Mouse (Mus musculus) CH12.LX (cell line): ENCODE measurements at regions not wholly inside any gene's neighbourhood (a gene's known extent, or its start where the extent isn't known, plus 50 kb on each side); places are given as distances from the start of the nearest gene placed in this dataset.

Experiments used
- DNase-seq: peaks from one replicate; pipeline ENCODE4 v3.0.0-alpha.2; 2013; ENCODE audit errors: extremely low read depth
- H3K27ac ChIP-seq: 2 replicates; pipeline ENCODE4 v1.5.1; 2012; ENCODE audit warnings: low read depth, mild to moderate bottlenecking, control low read depth, moderate library complexity; ENCODE audit not compliant: insufficient read depth
- H3K27me3 ChIP-seq: replicated peaks from 2 replicates; pipeline ENCODE3; 2012; ENCODE audit warnings: inconsistent platforms
- H3K36me3 ChIP-seq, 2 experiments: replicated peaks in 1 of 2; 2 replicates each; pipeline versions ENCODE3 to v1.6.1; 2012; ENCODE audit warnings: inconsistent platforms in 1 of 2, low read length in 1 of 2, mild to moderate bottlenecking in 1 of 2, mixed read lengths in 1 of 2, moderate library complexity in 1 of 2; ENCODE audit not compliant: control insufficient read depth in 1 of 2, insufficient read depth in 1 of 2
- H3K4me1 ChIP-seq, 2 experiments: 2 replicates each; pipeline ENCODE4 v1.6.1; 2012; ENCODE audit warnings: inconsistent platforms in 1 of 2, moderate library complexity in 1 of 2; ENCODE audit not compliant: insufficient read depth in 2 of 2, control insufficient read depth in 1 of 2
- H3K4me2 ChIP-seq: 2 replicates; pipeline ENCODE4 v1.6.1; 2012; ENCODE audit warnings: low read depth, mild to moderate bottlenecking, control low read depth; ENCODE audit not compliant: poor library complexity, insufficient read depth, severe bottlenecking
- H3K4me3 ChIP-seq, 3 experiments: fragments of 150-350 bp in 1 of 3; sonication (generic) in 1 of 3; replicated peaks in 1 of 3; 2 replicates each; pipeline versions ENCODE3 to v1.5.1; 2011 to 2012; ENCODE audit warnings: low read depth in 2 of 3, low read length in 2 of 3, mild to moderate bottlenecking in 2 of 3, moderate library complexity in 2 of 3, control low read depth in 1 of 3, improper control_type of control experiment in 1 of 3, inconsistent platforms in 1 of 3, mixed read lengths in 1 of 3; ENCODE audit not compliant: poor library complexity in 1 of 3
- H3K79me2 ChIP-seq: replicated peaks from 2 replicates; pipeline ENCODE4 v1.6.1; 2012; ENCODE audit warnings: mild to moderate bottlenecking, moderate library complexity; ENCODE audit not compliant: control insufficient read depth, poor library complexity, insufficient read depth, severe bottlenecking; ENCODE audit errors: extremely low read depth
- H3K9ac ChIP-seq: 2 replicates; pipeline ENCODE4 v1.6.1; 2012; ENCODE audit warnings: low read depth, mild to moderate bottlenecking, control low read depth, moderate library complexity; ENCODE audit not compliant: insufficient read depth
- H3K9me3 ChIP-seq: replicated peaks from 2 replicates; pipeline ENCODE3; 2012; ENCODE audit warnings: low read length, inconsistent platforms, mixed read lengths
- BHLHE40 ChIP-seq: IDR thresholded peaks from 2 replicates; pipeline ENCODE4 v1.6.1; 2011; ENCODE audit warnings: mild to moderate bottlenecking, low read depth, low read length, improper control_type of control experiment
- EP300 ChIP-seq: IDR thresholded peaks from 2 replicates; pipeline ENCODE4 v1.6.1; 2011; ENCODE audit warnings: low read length, improper control_type of control experiment
- ETS1 ChIP-seq: conservative IDR thresholded peaks from 2 replicates; pipeline ENCODE4 v1.6.1; 2012; ENCODE audit warnings: low read depth, mild to moderate bottlenecking, inconsistent platforms, low read length, improper control_type of control experiment, moderate library complexity
- GABPA ChIP-seq: IDR thresholded peaks from 2 replicates; pipeline ENCODE4 v1.6.1; 2012; ENCODE audit warnings: low read depth, low read length, improper control_type of control experiment, inconsistent platforms; ENCODE audit not compliant: insufficient replicate concordance
- HCFC1 ChIP-seq: IDR thresholded peaks from 2 replicates; pipeline ENCODE4 v1.6.1; 2012; ENCODE audit warnings: low read depth, mild to moderate bottlenecking, inconsistent platforms, low read length, improper control_type of control experiment
- MAFK ChIP-seq: IDR thresholded peaks from 2 replicates; pipeline ENCODE4 v1.6.1; 2011; ENCODE audit warnings: low read length, improper control_type of control experiment; ENCODE audit not compliant: insufficient replicate concordance
- MEF2A ChIP-seq: IDR thresholded peaks from 2 replicates; pipeline ENCODE4 v1.6.1; 2014; ENCODE audit warnings: low read depth, mild to moderate bottlenecking, inconsistent platforms, low read length, improper control_type of control experiment, borderline replicate concordance
- MXI1 ChIP-seq: IDR thresholded peaks from 2 replicates; pipeline ENCODE4 v1.6.1; 2011; ENCODE audit warnings: mild to moderate bottlenecking, low read depth, low read length, improper control_type of control experiment
- NRF1 ChIP-seq: IDR thresholded peaks from 2 replicates; pipeline ENCODE4 v1.6.1; 2014; ENCODE audit warnings: low read depth, mild to moderate bottlenecking, inconsistent platforms, low read length, improper control_type of control experiment, moderate library complexity
- TBP ChIP-seq: conservative IDR thresholded peaks from 2 replicates; pipeline ENCODE4 v1.6.1; 2011; ENCODE audit warnings: low read depth, low read length, improper control_type of control experiment
- TCF12 ChIP-seq: IDR thresholded peaks from 2 replicates; pipeline ENCODE4 v1.6.1; 2014; ENCODE audit warnings: low read depth, mild to moderate bottlenecking, inconsistent platforms, low read length, improper control_type of control experiment
- ZC3H11A ChIP-seq: IDR thresholded peaks from 2 replicates; pipeline ENCODE4 v1.6.1; 2012; ENCODE audit warnings: low read depth, mild to moderate bottlenecking, inconsistent platforms, low read length, improper control_type of control experiment
- dilution Hi-C: fragments of 300-500 bp; cut with MboI; formaldehyde crosslinking; loops from 2 replicates; pipeline ENCODE4 v1.14.3; 2020; ENCODE audit warnings: low sequenced_read_pairs; ENCODE audit not compliant: extremely low pct_unique_long_range_greater_than_20kb, extremely low pct_ligation_motif_present
- in situ Hi-C: fragments of 300-500 bp; cut with MboI; formaldehyde crosslinking; loops from 3 replicates; pipeline ENCODE4 v1.14.3; 2019; ENCODE audit warnings: low sequenced_read_pairs, low pct_ligation_motif_present, low pct_unique_long_range_greater_than_20kb, mixed read lengths

GRCm38 (mm10) chr6:52098851-52099250 is 59.3 kb downstream of the Hoxa1 start:
- no peak for TF ChIP-seq MEF2A
- Histone ChIP-seq H3K4me3 (no peak overlapping the region), H3K4me2 (no peak overlapping the region), H3K36me3 (no peaks in the 10 kb centered on the region), H3K9me3 (no peaks in the 10 kb centered on the region), H3K9ac (no peak overlapping the region), H3K27me3 (no peaks in the 10 kb centered on the region), H3K27ac (no peak overlapping the region), H3K4me1 (peaks cover 3 to 4% of the 10 kb centered on the region in 2 experiments; a peak in 2 of 4 replicates), H3K79me2 (no peaks in the 10 kb centered on the region)
- in situ Hi-C loops (no loop called here), dilution Hi-C loops (no loop called here)
- DNase-seq: no peak

GRCm38 (mm10) chr6:52095575-52095974 is 62.5 kb downstream of the Hoxa1 start:
- in situ Hi-C loops: no loop called here

GRCm38 (mm10) chr6:52091445-52091844 is 66.7 kb downstream of the Hoxa1 start:
- Histone ChIP-seq H3K4me1 (peaks cover 3 to 15% of the 10 kb centered on the region in 2 experiments; a peak in 3 of 4 replicates), H3K79me2 (no peaks in the 10 kb centered on the region), H3K36me3 (no peaks in the 10 kb centered on the region), H3K4me3 (no peak overlapping the region), H3K27me3 (no peaks in the 10 kb centered on the region), H3K4me2 (peak overlapping the region; percentile 65; the same call in 1 of the 2 replicates), H3K27ac (no peak overlapping the region), H3K9me3 (no peaks in the 10 kb centered on the region), H3K9ac (no peak overlapping the region)
- no peak for DNase-seq
- in situ Hi-C loops: no loop called here
- TF ChIP-seq TBP (0 out of 2 replicates have a peak, but pooled peaks have one; percentile 20), EP300 (0 out of 2 replicates have a peak, but pooled peaks have one; percentile 22), HCFC1 (no peak), BHLHE40 (no peak), TCF12 (no peak), MAFK (no peak), NRF1 (no peak), ZC3H11A (no peak), ETS1 (peak; percentile 49; the same call in 1 of the 2 replicates), GABPA (no peak), MXI1 (peak; percentile 25; the same call in 1 of the 2 replicates)
- dilution Hi-C loops: no loop called here

More at GRCm38 (mm10) chr6:52095575-52095974, 62.5 kb downstream of the Hoxa1 start:
- H3K9me3 ChIP-seq: no peaks in the 10 kb centered on the region
- H3K4me2 ChIP-seq: no peak overlapping the region
- H3K27me3 ChIP-seq: no peaks in the 10 kb centered on the region
- no peak overlapping the region for H3K4me3 ChIP-seq
- no peaks in the 10 kb centered on the region for H3K79me2 ChIP-seq
- no peak overlapping the region for H3K9ac ChIP-seq
- dilution Hi-C loops: no loop called here
- no peak for DNase-seq
- peaks cover 3 to 15% of the 10 kb centered on the region in 2 experiments; a peak in 2 of 4 replicates for H3K4me1 ChIP-seq
- H3K27ac ChIP-seq: no peak overlapping the region
- no peaks in the 10 kb centered on the region for H3K36me3 ChIP-seq
- TF ChIP-seq ZC3H11A: no peak
- TF ChIP-seq MEF2A: no peak
